Mouse (Mus musculus) heart, postnatal 0 days (tissue): Measurements from ENCODE around the gene Hexdc. TPM values are rescaled to one million over a fixed set of nuclear protein-coding genes. Genes with fewer than 3 reads are reported as not detected.

Experiments used
- ATAC-seq: fragments of 200-750 bp; cut with Nextera tagmentation; 2 replicates; pipeline ENCODE4 v1.8.0; 2017; ENCODE audit warnings: low read depth, moderate number of reproducible peaks, moderate library complexity; ENCODE audit not compliant: insufficient read depth
- DNase-seq: peaks from one replicate; pipeline ENCODE4 v3.0.0-alpha.2; 2016; ENCODE audit warnings: low spot score
- H3K27ac ChIP-seq: fragments of 300-500 bp; sonication (generic); 2 replicates; pipeline ENCODE4 v1.5.1; 2014; ENCODE audit warnings: low read depth, mild to moderate bottlenecking
- H3K27me3 ChIP-seq: fragments of 300-500 bp; sonication (generic); 2 replicates; pipeline ENCODE4 v1.6.1; 2014; ENCODE audit warnings: low read length, mixed read lengths; ENCODE audit not compliant: control insufficient read depth, insufficient read depth
- H3K36me3 ChIP-seq: fragments of 300-500 bp; sonication (generic); replicated peaks from 2 replicates; pipeline ENCODE4 v1.6.1; 2014; ENCODE audit warnings: low read length, mixed read lengths; ENCODE audit not compliant: control insufficient read depth, insufficient read depth
- H3K4me1 ChIP-seq: fragments of 300-500 bp; sonication (generic); 2 replicates; pipeline ENCODE4 v1.6.1; 2014; ENCODE audit warnings: antibody characterized with exemption; ENCODE audit not compliant: control insufficient read depth, insufficient read depth
- H3K4me2 ChIP-seq: fragments of 300-500 bp; sonication (generic); 2 replicates; pipeline ENCODE4 v1.6.1; 2014; ENCODE audit warnings: low read depth, mild to moderate bottlenecking, low read length, moderate library complexity
- H3K4me3 ChIP-seq: fragments of 300-500 bp; sonication (generic); 2 replicates; pipeline ENCODE4 v1.5.1; 2014; ENCODE audit warnings: low read depth, low read length
- H3K9ac ChIP-seq: fragments of 300-500 bp; sonication (generic); replicated peaks from 2 replicates; pipeline ENCODE4 v1.6.1; 2014; ENCODE audit warnings: low read depth, low read length, mixed read lengths
- H3K9me3 ChIP-seq: fragments of 300-500 bp; sonication (generic); replicated peaks from 2 replicates; pipeline ENCODE4 v1.6.1; 2016; ENCODE audit warnings: low read length; ENCODE audit not compliant: control insufficient read depth
- CTCF ChIP-seq: IDR thresholded peaks from 2 replicates; pipeline ENCODE4 v1.5.1; 2016; ENCODE audit warnings: antibody characterized with exemption, control low read depth, low read depth
- EP300 ChIP-seq: IDR thresholded peaks from 2 replicates; pipeline ENCODE4 v1.6.1; 2016; ENCODE audit warnings: antibody characterized with exemption, low read depth
- WGBS: fragments of 180-500 bp; shearing (Covaris S2); extraction: QIAGEN DNeasy Blood & Tissue Kit; methylation state at CpG from one replicate; pipeline ENCODE4 v1.1.7; 2014; 5-methylcytosine and 5-hydroxymethylcytosine counted together
- polyA plus RNA-seq: library from polyadenylated mRNA; unstranded; fragments of >200 nt; fragmentation: Nextera tagmentation; extraction: Ambion mirVana; gene quantifications from 2 replicates; pipeline ENCODE4 v1.2.1, GENCODE M21; 2015
- total RNA-seq: library from RNA; depleted of rRNA; stranded (reverse); fragments of >200 nt; gene quantifications from 2 replicates; pipeline ENCODE4 v1.2.3, GENCODE M21; 2014; ENCODE audit warnings: low replicate concordance

The Hexdc gene
- total and polyA plus RNA-seq, 2 experiments from 2014 or later: 6.4 to 36.6 TPM

DNA sequence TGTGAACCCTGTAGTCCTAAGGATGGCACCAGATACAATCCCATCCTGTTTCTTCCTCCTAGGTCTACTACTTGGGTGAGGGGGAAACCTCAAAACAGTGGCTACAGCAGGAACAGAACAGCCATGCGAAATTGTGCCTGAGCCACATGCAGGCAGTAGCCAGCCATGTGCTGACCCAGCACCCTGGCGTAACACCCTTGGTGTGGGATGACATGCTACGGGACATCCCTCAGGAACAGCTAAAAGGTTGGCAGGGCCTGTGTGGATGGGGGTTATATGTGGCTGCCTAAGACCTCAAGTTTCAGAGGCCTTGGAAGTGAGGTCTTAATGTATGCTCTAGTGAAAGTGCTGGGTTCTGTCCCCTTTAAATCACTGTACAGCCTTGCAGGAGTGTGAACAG lies 12.6 kb downstream of the Hexdc start:
- peaks cover 44% of the 10 kb centered on the region for H3K36me3 ChIP-seq

DNA sequence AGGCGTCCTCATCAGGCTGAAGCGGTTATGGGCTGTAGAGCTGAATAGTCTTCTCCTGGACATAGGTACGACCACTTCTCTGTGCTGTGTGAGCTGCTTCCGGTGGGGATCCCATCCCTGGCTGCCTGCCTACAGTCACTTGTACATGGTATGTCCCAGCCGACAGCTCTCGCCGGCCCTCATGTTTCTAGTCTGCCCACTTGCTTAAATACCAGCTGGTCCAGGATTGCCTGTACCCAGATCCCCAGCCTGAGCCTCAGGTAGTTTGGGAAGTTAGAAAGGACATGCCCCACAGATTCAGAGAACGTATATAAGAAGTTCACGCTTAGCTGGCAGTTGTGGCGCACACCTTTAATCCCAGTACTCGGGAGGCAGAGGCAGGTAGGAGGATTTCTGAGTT lies 15.5 kb downstream of the Hexdc start:
- Histone ChIP-seq H3K4me3 (no peak overlapping the region), H3K9me3 (no peaks in the 10 kb centered on the region), H3K4me2 (no peak overlapping the region), H3K27me3 (no peaks in the 10 kb centered on the region), H3K4me1 (peaks cover 13% of the 10 kb centered on the region), H3K27ac (no peak overlapping the region), H3K36me3 (peaks cover 73% of the 10 kb centered on the region), H3K9ac (no peak overlapping the region)
- no peak for TF ChIP-seq CTCF
- TF ChIP-seq EP300: no peak
- ATAC-seq (no peak), DNase-seq (no peak)
- 75% methylated on average over 11 of the region's 11 CpGs for WGBS

More for the DNA sequence above, 12.6 kb downstream of the Hexdc start:
- H3K9me3 ChIP-seq: no peaks in the 10 kb centered on the region
- H3K27ac ChIP-seq: no peak overlapping the region
- no peak overlapping the region for H3K9ac ChIP-seq
- TF ChIP-seq CTCF: no peak
- TF ChIP-seq EP300: no peak
- peaks cover 12% of the 10 kb centered on the region for H3K4me1 ChIP-seq
- no peak for DNase-seq
- no peaks in the 10 kb centered on the region for H3K27me3 ChIP-seq
- no peak overlapping the region for H3K4me2 ChIP-seq
- ATAC-seq: no peak
- H3K4me3 ChIP-seq: no peak overlapping the region
- 88% methylated on average over 3 of the region's 3 CpGs for WGBS

DNA sequence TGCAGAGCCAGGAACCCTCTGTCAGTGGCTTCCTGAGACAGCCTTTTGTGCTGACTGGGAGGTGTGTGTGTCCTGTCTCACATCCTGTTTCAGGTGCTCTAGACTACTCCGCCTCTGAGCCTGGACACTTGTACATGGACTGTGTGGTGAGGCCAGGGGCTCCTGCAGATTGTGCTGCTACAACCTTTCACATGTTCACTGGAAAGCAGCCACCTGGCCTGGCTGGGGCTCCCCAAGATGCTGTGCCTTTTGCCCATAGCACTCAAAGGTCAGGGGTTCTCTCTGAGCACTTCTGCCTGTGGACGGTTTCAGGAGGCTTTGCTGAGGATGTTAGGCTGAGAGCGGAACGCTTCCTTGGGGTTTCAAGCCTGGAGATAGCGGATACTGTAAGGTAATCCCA lies 16.5 kb downstream of the Hexdc start:
- DNase-seq (no peak), ATAC-seq (no peak)
- H3K9me3 ChIP-seq: no peaks in the 10 kb centered on the region
- no peak overlapping the region for H3K9ac ChIP-seq
- peaks cover 83% of the 10 kb centered on the region for H3K36me3 ChIP-seq
- H3K27me3 ChIP-seq: no peaks in the 10 kb centered on the region
- no peak overlapping the region for H3K27ac ChIP-seq
- WGBS: 75% methylated on average over 5 of the region's 5 CpGs
- H3K4me2 ChIP-seq: no peak overlapping the region
- no peak overlapping the region for H3K4me3 ChIP-seq
- no peak for TF ChIP-seq EP300
- TF ChIP-seq CTCF: no peak
- H3K4me1 ChIP-seq: peaks cover 13% of the 10 kb centered on the region

DNA sequence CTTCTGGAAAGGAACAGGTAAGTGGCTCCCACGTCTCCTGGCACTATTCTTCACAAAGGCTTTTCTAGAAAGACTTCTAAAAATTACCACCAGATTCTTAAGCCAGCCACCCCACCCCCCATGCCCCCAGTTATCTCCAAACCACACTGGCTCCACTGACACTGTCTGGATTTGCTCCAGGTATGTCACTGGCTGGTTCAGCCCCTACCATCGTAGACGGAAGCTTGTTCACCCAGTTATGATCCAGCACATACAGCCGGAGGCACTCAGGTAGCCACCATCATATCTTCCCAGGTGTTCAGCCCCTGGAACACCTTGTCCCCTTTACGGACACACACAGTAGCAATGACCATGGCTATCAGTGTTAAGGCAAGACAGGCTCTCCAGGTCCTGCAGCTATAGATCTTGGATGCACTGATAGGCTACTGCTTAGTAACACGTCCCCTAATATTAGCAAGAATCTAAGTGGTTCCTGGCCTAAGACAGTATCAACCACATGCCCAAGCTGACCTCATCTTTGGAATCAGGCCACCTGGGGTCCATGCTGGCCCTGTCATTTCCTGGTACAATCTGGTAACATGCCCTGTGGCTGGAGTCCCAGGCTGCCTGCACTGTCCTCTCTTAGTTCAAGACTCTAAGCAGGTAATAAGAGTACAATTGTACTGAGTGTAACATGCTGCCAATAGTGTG lies 17.2 kb downstream of the Hexdc start:
- no peaks in the 10 kb centered on the region for H3K27me3 ChIP-seq
- no peak overlapping the region for H3K4me2 ChIP-seq
- TF ChIP-seq CTCF: no peak
- no peak for TF ChIP-seq EP300
- DNase-seq (no peak), ATAC-seq (peak; percentile 52)
- 0 out of 2 replicates have a peak overlapping the region, but pooled peaks have one; percentile 2 for H3K27ac ChIP-seq
- WGBS: 42% methylated on average over 6 of the region's 6 CpGs
- H3K9ac ChIP-seq: no peak overlapping the region
- H3K4me1 ChIP-seq: peaks cover 13% of the 10 kb centered on the region
- no peaks in the 10 kb centered on the region for H3K9me3 ChIP-seq
- peaks cover 83% of the 10 kb centered on the region for H3K36me3 ChIP-seq
- H3K4me3 ChIP-seq: no peak overlapping the region

DNA sequence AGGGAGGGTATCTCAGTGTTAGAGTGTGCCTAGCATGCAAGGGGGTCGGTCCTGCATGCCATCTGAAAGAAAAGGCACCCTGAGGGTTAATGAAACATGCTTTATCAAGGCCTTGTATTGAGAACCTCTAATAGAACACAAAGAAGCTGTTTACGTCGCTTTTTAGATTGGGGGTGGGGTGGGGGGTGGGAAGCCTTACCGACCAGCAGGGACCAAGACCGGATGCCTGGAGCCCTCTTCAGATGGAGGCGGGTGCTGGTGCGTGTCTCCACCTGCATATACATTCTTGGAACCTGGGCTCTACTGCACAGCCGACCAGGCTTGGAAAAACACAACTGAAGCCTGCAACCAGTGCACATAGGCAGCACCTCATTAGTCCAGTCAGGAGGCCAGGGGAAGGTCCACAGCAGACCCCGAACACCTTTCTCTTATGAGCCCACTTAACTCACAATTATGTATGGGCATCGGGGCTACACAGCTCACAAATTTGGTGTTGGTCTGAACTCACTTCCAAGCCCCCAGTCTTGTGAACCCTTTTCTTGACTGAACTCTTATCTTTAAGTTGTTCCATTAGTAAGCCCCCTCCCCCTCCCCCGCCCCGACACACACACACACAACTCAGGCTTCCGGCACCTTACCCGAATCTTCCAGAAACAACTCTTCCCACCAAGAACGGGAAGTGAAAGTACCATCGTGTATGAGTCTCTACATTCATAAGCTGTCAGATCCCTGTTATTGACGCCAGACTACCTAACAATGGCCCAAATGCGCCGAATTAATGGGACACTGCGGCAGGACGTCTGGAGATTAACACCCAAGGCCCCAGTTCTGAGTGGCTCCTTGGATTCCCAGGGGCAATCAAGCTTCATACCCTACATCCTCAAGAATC lies 24.1 kb downstream of the Hexdc start:
- no peaks in the 10 kb centered on the region for H3K27me3 ChIP-seq
- TF ChIP-seq EP300: no peak
- TF ChIP-seq CTCF: no peak
- H3K4me3 ChIP-seq: peak overlapping the region; percentile 77
- 15% methylated on average over 21 of the region's 21 CpGs for WGBS
- peak overlapping the region; percentile 79 for H3K27ac ChIP-seq
- H3K9ac ChIP-seq: peak overlapping the region; percentile 68
- DNase-seq (no peak), ATAC-seq (0 out of 2 replicates have a peak, but pooled peaks have one; percentile 12)
- H3K36me3 ChIP-seq: peaks cover 33% of the 10 kb centered on the region
- no peaks in the 10 kb centered on the region for H3K9me3 ChIP-seq
- H3K4me2 ChIP-seq: peak overlapping the region; percentile 90
- H3K4me1 ChIP-seq: peaks cover 9% of the 10 kb centered on the region
